Mouse (Mus musculus): Measurements from ENCODE around the gene Psma4.

Gene Psma4

DNA sequence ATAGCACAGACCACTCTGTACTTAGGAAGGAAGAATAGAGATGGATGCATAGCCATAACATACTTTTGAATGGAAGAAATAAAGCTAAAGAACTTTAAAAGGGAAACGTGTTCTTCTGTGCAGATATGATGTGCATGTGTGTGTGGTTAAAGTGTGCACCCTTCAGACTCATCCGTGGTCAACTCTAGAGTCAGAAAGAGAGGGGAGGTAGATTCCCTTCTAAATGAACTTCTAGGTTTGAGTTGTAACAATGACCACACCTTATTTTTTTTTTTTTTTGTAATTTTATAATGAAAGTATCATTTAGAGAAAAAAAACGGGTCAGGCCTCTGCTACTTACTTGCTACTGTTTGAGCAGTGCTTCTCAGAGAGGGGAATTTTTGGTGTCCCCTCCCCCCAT is 39.8 kb downstream of the Psma4 start:
- no peak for DNase-seq (ENCODE audit: low spot score)

DNA sequence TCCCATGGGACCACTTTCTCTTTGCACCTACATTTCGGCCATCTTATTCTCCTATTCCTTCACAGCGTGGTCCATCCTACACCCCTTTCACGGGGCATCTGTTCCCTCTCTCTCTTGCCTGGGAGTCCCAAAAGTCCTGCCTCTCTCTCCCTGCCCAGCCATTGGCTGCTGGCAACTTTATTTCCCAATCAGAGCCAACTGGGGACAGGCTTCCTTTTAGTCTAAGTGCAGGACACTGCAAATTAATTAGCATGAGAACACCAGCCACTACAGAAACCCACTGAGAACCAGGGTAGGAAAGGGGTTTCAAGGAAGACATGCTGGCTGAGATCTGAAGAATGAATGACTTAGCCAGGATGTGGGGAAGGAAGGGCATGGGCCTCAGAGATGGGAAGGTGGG is 43.8 kb downstream of the Psma4 start:
- DNase-seq (ENCODE audit: low spot score) = no peak

DNA sequence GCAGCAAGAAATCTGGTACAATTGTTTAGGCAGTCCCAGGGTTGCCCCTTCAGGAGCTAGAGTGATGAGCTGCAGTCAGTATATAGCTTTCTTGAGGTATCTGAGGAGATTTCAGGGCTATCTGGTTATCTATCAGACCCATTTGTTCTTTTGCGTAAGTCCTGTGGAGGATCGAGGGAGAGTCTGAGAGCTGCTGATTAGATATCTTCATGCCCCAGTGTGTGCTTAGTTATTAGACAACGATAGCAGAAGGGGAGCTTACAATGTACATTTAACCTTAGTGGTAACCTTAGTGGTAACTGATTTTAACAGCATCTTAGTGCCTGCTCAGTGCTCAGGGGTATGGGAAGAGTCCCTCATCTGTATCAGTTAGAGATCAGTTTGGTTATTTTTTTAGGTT is 45.1 kb downstream of the Psma4 start:
- no peak for DNase-seq (ENCODE audit: low spot score)

DNA sequence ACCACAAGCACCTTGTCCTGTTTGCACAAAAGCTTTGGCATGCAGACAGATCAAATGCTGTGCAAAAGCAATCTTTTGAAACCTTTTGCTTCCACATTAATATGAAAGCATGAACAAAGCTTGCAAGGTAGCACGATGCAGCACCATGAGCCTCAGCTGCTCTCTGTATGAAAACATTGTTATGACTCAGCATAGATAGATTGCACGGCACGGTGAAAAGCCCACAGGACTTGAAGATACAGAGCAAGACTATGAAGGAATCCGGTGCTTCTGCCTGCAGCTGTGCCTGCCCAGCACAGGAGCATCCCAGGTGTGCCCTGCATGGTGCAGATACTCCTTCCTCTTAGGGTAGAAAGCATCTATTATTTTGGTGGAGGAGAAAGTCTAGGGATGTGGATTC is 53.0 kb downstream of the Psma4 start:
- DNase-seq (ENCODE audit: low spot score) = no peak

All from spleen, adult 12 weeks (tissue).